Mouse (Mus musculus) layer of hippocampus, postnatal 14 days (tissue): ENCODE measurements around the gene Med7. TPM values are rescaled to one million over a fixed set of nuclear protein-coding genes. Genes with fewer than 3 reads are reported as not detected.
"Not testable (repeated sequence)": the region's sequence is repeated elsewhere in the genome, so short reads cannot be mapped to it uniquely, and the experiment has no call there.

ENCODE experiments used
- DNase-seq, 2 experiments: peaks; one replicate each; pipeline ENCODE4 v3.0.0; 2021 to 2022; ENCODE audit warnings: low spot score in 2 of 2, mixed read lengths in 1 of 2
- total RNA-seq, 2 experiments: library from RNA; stranded (reverse); gene quantifications; 2 replicates each; pipeline ENCODE4 v1.2.3; 2021

Gene Med7
- total RNA-seq, 2 experiments from 2014 or later = 35.5 to 36.8 TPM

- DNase-seq = no peak
Measured at GRCm38 (mm10) chr11:46421086-46421888, 15.4 kb upstream of the Med7 start.

GRCm38 (mm10) chr11:46428131-46428530, 8.6 kb upstream of the Med7 start:
- DNase-seq = not testable (repeated sequence)

- no peak for DNase-seq
Measured at GRCm38 (mm10) chr11:46430123-46430522, 6.6 kb upstream of the Med7 start.

- DNase-seq = peak; percentile 71 to 88
Measured at GRCm38 (mm10) chr11:46431129-46431528, 5.6 kb upstream of the Med7 start.

- DNase-seq = no peak
Measured at GRCm38 (mm10) chr11:46435363-46435762, 1.4 kb upstream of the Med7 start.

- DNase-seq = no peak
Measured at GRCm38 (mm10) chr11:46437459-46438000, 805 bp downstream of the Med7 start.

- DNase-seq = no peak
Measured at GRCm38 (mm10) chr11:46439005-46439543, 2.3 kb downstream of the Med7 start.

GRCm38 (mm10) chr11:46441774-46442173, 5.0 kb downstream of the Med7 start:
- no peak for DNase-seq

GRCm38 (mm10) chr11:46443152-46443551, 6.4 kb downstream of the Med7 start:
- no peak for DNase-seq

GRCm38 (mm10) chr11:46443979-46444378, 7.3 kb downstream of the Med7 start:
- no peak for DNase-seq

GRCm38 (mm10) chr11:46446150-46446549, 9.4 kb downstream of the Med7 start:
- no peak for DNase-seq

- DNase-seq = no peak
Measured at GRCm38 (mm10) chr11:46447644-46448484, 11.1 kb downstream of the Med7 start.

GRCm38 (mm10) chr11:46449461-46450080, 12.8 kb downstream of the Med7 start:
- no peak for DNase-seq

- DNase-seq = no peak
Measured at GRCm38 (mm10) chr11:46454453-46455045, 17.8 kb downstream of the Med7 start, which contains the start of gene Havcr2. TSS of gene Havcr2 (plus strand) at chr11:46454935.

GRCm38 (mm10) chr11:46459960-46460359, 23.2 kb downstream of the Med7 start:
- no peak for DNase-seq

- no peak for DNase-seq
Measured at GRCm38 (mm10) chr11:46461362-46461761, 24.6 kb downstream of the Med7 start.

- no peak for DNase-seq
Measured at GRCm38 (mm10) chr11:46461931-46462330, 25.2 kb downstream of the Med7 start.

- DNase-seq = no peak
Measured at GRCm38 (mm10) chr11:46466878-46467277, 30.2 kb downstream of the Med7 start.

GRCm38 (mm10) chr11:46474220-46474619, 37.5 kb downstream of the Med7 start:
- no peak for DNase-seq

- DNase-seq = no peak
Measured at GRCm38 (mm10) chr11:46479311-46479710, 42.6 kb downstream of the Med7 start.

- peak in 1 of 2 experiments; percentile 3 for DNase-seq
Measured at GRCm38 (mm10) chr11:46480517-46480916, 43.8 kb downstream of the Med7 start.
